Mouse (Mus musculus): ENCODE data around the gene Rfc3. TPM values are rescaled to one million over a fixed set of nuclear protein-coding genes. Genes with fewer than 3 reads are reported as not detected.
"Not testable (repeated sequence)": the region's sequence is repeated elsewhere in the genome, so short reads cannot be mapped to it uniquely, and the experiment has no call there.

Gene Rfc3
- not detected in 2 replicates for polyA plus RNA-seq (2012; ENCODE audit: insufficient read depth, insufficient read length, low replicate concordance, missing spikeins)

DNA sequence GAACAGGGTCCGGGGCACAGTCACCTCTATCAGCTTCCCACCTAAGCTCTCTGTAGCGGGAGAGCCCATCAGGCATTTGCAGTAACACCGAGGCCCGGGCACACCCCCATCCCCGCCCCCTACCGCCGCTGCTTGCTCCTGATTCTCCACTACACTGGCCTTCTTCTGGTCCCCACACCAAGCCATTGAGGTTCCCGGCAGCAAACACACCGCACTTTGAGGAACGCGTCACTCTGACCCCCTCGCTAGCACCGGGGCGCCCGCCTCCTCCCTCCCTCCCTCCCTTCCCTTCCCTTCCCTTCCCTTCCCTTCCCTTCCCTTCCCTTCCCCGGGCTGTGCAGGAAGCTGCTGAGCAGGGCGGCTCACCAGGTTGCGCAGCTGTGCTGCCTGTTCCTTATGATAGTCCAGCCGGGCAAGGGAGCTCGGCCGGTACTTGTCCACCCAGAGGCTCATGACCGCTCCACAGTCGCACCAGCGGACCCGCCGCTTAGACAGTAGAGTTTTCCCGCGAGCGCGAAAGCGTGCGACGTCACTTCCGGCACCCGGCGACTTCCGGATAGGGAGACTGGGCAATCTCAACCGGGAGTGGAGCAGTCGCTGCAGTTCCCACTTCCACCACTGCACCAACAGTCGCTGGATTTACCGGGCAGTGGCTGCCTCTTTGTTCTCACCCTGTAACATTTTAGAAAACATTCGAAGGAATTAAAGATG lies at the start of gene Rfc3:
Gene Rfc3 (minus strand): TSS at position 543 of the 711 bp plus-strand sequence.
- peak; percentile 74 for TF ChIP-seq CTCF (IDR thresholded peaks at IDR 0.05; ENCODE audit: insufficient read depth, low read depth, low read length)
- TF ChIP-seq POLR2A (IDR thresholded peaks at IDR 0.05; ENCODE audit: insufficient read depth, low read depth, low read length), result no peak
- no peak within 1 kb of the TSS for H3K27ac ChIP-seq (ENCODE audit: insufficient read depth, low read depth, low read length)
- H3K4me1 ChIP-seq (ENCODE audit: control insufficient read depth, insufficient read depth, low read length), result no peaks in the 10 kb centered on the region
- peak within 1 kb of the TSS; percentile 50 for H3K4me3 ChIP-seq (ENCODE audit: insufficient read depth, low read depth, low read length)
- under 1% methylated on average over 42 of the region's 42 CpGs for WGBS

DNA sequence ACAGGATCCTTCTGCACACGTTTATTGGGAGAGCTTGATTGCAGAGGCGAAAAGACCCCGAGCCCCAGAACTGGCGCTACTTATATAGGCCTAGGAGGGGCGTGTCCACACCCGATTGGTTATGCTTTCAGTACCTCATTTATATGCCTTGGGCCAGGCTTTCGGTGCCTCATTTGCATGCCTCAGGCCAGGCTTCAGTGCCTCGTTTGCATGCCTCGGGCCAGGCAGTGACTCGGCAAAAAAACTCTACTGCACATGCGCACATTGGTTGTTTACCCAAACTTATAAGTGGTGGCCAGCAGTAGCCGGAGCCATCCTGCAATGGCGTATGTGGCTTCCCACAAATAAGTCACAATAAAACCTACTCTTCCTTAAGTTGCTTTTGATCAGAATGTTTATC lies 42.6 kb upstream of the Rfc3 start:
- 88% methylated on average over 13 of the region's 13 CpGs for WGBS
- not testable (repeated sequence) for H3K4me1 ChIP-seq (ENCODE audit: control insufficient read depth, insufficient read depth, low read length); H3K4me3 ChIP-seq (ENCODE audit: insufficient read depth, low read depth, low read length); H3K27ac ChIP-seq (ENCODE audit: insufficient read depth, low read depth, low read length)

DNA sequence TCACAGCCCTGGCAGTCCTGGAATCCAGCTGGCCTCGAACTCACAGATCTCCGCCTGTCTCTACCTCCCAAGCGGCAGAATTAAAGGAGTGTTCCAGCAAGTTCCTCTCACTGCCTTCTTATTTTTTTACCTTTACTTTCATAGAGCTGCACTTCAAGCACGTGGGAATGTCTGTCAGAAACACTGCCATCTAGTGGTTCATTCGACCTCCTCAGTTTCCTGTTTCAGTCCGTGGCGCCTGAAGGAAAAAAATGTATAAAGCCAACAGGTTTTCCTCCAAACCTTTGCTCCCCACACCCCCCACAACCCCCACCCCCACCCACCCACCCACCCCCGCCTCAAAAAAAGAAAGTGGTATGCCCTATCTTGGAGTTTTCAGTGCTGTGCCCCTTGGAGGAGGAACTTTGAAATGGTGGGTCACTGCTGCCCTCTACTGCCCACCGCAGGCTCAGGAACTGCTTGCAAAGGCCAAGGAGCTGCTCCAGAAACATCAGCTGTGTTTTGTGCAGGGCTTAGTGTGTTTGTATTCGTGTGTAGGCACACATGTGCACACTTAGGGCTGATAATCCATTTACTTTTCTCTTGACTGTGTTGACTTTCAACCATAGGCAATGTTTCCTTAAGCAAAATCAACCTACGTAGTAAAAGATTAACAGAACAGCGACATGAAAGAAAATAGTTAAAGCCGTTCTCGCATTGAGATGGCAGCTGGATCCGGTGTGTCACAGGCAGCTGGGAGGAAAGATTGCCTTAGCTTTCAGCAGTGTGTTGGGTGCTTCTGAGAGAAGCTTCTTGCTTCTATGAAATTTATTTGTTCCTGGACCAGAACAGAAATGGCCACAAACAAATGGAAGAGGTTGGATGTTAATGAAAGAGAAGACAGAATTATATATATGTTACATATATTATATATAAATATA lies 35.8 kb upstream of the Rfc3 start:
- 17% methylated on average over 15 of the region's 15 CpGs for WGBS
- TF ChIP-seq CTCF (IDR thresholded peaks at IDR 0.05; ENCODE audit: insufficient read depth, low read depth, low read length) (peak; percentile 61), POLR2A (IDR thresholded peaks at IDR 0.05; ENCODE audit: insufficient read depth, low read depth, low read length) (no peak)
- Histone ChIP-seq H3K4me1 (ENCODE audit: control insufficient read depth, insufficient read depth, low read length) (no peaks in the 10 kb centered on the region), H3K27ac (ENCODE audit: insufficient read depth, low read depth, low read length) (no peak overlapping the region), H3K4me3 (ENCODE audit: insufficient read depth, low read depth, low read length) (no peak overlapping the region)

DNA sequence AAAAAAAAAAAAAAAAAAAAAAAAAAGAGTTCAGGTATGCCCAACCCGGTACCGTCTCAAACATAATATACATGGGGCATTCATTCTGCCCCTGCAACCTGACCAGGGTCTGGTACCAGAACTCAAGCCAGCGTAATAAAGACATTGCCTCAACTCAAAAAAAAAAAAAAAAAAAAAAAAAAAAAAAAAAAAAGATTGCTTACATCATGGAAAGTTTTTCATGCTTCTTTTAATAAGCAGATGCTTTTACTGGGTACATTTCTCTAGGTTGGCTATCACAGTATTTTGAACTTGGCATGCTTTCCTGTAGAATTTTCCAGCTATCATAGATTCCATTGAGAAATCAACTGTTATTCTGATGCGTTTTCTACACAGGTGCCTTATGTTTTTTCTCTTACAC lies 11.2 kb upstream of the Rfc3 start:
- Histone ChIP-seq H3K4me3 (ENCODE audit: insufficient read depth, low read depth, low read length) (no peak overlapping the region), H3K27ac (ENCODE audit: insufficient read depth, low read depth, low read length) (no peak overlapping the region), H3K4me1 (ENCODE audit: control insufficient read depth, insufficient read depth, low read length) (no peaks in the 10 kb centered on the region)
- TF ChIP-seq CTCF (IDR thresholded peaks at IDR 0.05; ENCODE audit: insufficient read depth, low read depth, low read length) (no peak), POLR2A (IDR thresholded peaks at IDR 0.05; ENCODE audit: insufficient read depth, low read depth, low read length) (no peak)
- 94% methylated on average over 4 of the region's 4 CpGs for WGBS

GRCm38 (mm10) chr5:151651411-151651784 lies 356 bp upstream of the Rfc3 start:
- WGBS, result 66% methylated on average over 3 of the region's 3 CpGs
- no peaks in the 10 kb centered on the region for H3K4me1 ChIP-seq (ENCODE audit: control insufficient read depth, insufficient read depth, low read length)
- H3K4me3 ChIP-seq (ENCODE audit: insufficient read depth, low read depth, low read length), result no peak overlapping the region
- H3K27ac ChIP-seq (ENCODE audit: insufficient read depth, low read depth, low read length), result no peak overlapping the region
- TF ChIP-seq POLR2A (IDR thresholded peaks at IDR 0.05; ENCODE audit: insufficient read depth, low read depth, low read length), result no peak
- no peak for TF ChIP-seq CTCF (IDR thresholded peaks at IDR 0.05; ENCODE audit: insufficient read depth, low read depth, low read length)

- H3K4me3 ChIP-seq (ENCODE audit: insufficient read depth, low read depth, low read length), result no peak overlapping the region
- WGBS, result 92% methylated on average over 7 of the region's 7 CpGs
- TF ChIP-seq POLR2A (IDR thresholded peaks at IDR 0.05; ENCODE audit: insufficient read depth, low read depth, low read length) (no peak), CTCF (IDR thresholded peaks at IDR 0.05; ENCODE audit: insufficient read depth, low read depth, low read length) (no peak)
- no peak overlapping the region for H3K27ac ChIP-seq (ENCODE audit: insufficient read depth, low read depth, low read length)
- H3K4me1 ChIP-seq (ENCODE audit: control insufficient read depth, insufficient read depth, low read length), result no peaks in the 10 kb centered on the region
Observed at GRCm38 (mm10) chr5:151644845-151645244, 6.2 kb downstream of the Rfc3 start.

GRCm38 (mm10) chr5:151642867-151643266 lies 8.2 kb downstream of the Rfc3 start:
- Histone ChIP-seq H3K27ac (ENCODE audit: insufficient read depth, low read depth, low read length) (no peak overlapping the region), H3K4me1 (ENCODE audit: control insufficient read depth, insufficient read depth, low read length) (no peaks in the 10 kb centered on the region), H3K4me3 (ENCODE audit: insufficient read depth, low read depth, low read length) (no peak overlapping the region)
- 95% methylated on average over 5 of the region's 5 CpGs for WGBS
- TF ChIP-seq CTCF (IDR thresholded peaks at IDR 0.05; ENCODE audit: insufficient read depth, low read depth, low read length), result no peak
- TF ChIP-seq POLR2A (IDR thresholded peaks at IDR 0.05; ENCODE audit: insufficient read depth, low read depth, low read length), result no peak

- Histone ChIP-seq H3K4me1 (ENCODE audit: control insufficient read depth, insufficient read depth, low read length) (no peaks in the 10 kb centered on the region), H3K4me3 (ENCODE audit: insufficient read depth, low read depth, low read length) (no peak overlapping the region), H3K27ac (ENCODE audit: insufficient read depth, low read depth, low read length) (no peak overlapping the region)
- WGBS, result 97% methylated on average over 1 of the region's 1 CpGs
- TF ChIP-seq CTCF (IDR thresholded peaks at IDR 0.05; ENCODE audit: insufficient read depth, low read depth, low read length) (no peak), POLR2A (IDR thresholded peaks at IDR 0.05; ENCODE audit: insufficient read depth, low read depth, low read length) (no peak)
Observed at GRCm38 (mm10) chr5:151642102-151642501, 8.9 kb downstream of the Rfc3 start.

GRCm38 (mm10) chr5:151605921-151606320 lies 45.1 kb downstream of the Rfc3 start, which contains the start of gene Vmn2r18:
Vmn2r18 (minus strand) TSS chr5:151606021.
- no peak for TF ChIP-seq POLR2A (IDR thresholded peaks at IDR 0.05; ENCODE audit: insufficient read depth, low read depth, low read length)
- no peak for TF ChIP-seq CTCF (IDR thresholded peaks at IDR 0.05; ENCODE audit: insufficient read depth, low read depth, low read length)

More at GRCm38 (mm10) chr5:151605921-151606320, 45.1 kb downstream of the Rfc3 start, which contains the start of gene Vmn2r18:
- Histone ChIP-seq H3K4me3 (ENCODE audit: insufficient read depth, low read depth, low read length) (no peak within 1 kb of the TSS), H3K4me1 (ENCODE audit: control insufficient read depth, insufficient read depth, low read length) (no peaks in the 10 kb centered on the region), H3K27ac (ENCODE audit: insufficient read depth, low read depth, low read length) (no peak within 1 kb of the TSS)
- 89% methylated on average over 3 of the region's 3 CpGs for WGBS
